Mouse (Mus musculus) CD8-positive naive resting alpha-beta T cell, adult 57 days (primary cell): Measurements from ENCODE around the gene Olfr571. TPM values are rescaled to one million over a fixed set of nuclear protein-coding genes. Genes with fewer than 3 reads are reported as not detected.

Source experiments
- total RNA-seq: library from RNA; stranded (reverse); gene quantifications from one replicate; pipeline ENCODE4 v1.2.4, GENCODE M21; 2023

Gene Olfr571
- total RNA-seq: not detected

GRCm38 (mm10) chr7:102917032-102917875, at the start of gene Olfr571:
Gene Olfr571, minus strand, starts transcription at chr7:102917536.

GRCm38 (mm10) chr7:102962360-102962759, 45.0 kb upstream of the Olfr571 start, which contains the start of gene Olfr576:
Gene Olfr576, plus strand, starts transcription at chr7:102962660.

GRCm38 (mm10) chr7:102958593-102958992, 41.3 kb upstream of the Olfr571 start, which contains the start of gene Olfr575:
Gene Olfr575, minus strand, starts transcription at chr7:102958775.

GRCm38 (mm10) chr7:102948167-102948566, 30.8 kb upstream of the Olfr571 start, which contains the start of gene Olfr574:
Gene Olfr574, plus strand, starts transcription at chr7:102948467.

GRCm38 (mm10) chr7:102942475-102942874, 25.1 kb upstream of the Olfr571 start, which contains the start of gene Olfr573-ps1:
Gene Olfr573-ps1, minus strand, starts transcription at chr7:102942575.

GRCm38 (mm10) chr7:102924109-102924508, 6.8 kb upstream of the Olfr571 start, which contains the start of gene Olfr572:
Gene Olfr572, plus strand, starts transcription at chr7:102924409.

GRCm38 (mm10) chr7:102890782-102891181, 26.6 kb downstream of the Olfr571 start, which contains the start of gene Olfr569:
Gene Olfr569, minus strand, starts transcription at chr7:102890882.

GRCm38 (mm10) chr7:102876822-102877221, 40.5 kb downstream of the Olfr571 start, which contains the start of gene Olfr568:
Gene Olfr568, plus strand, starts transcription at chr7:102877122.

GRCm38 (mm10) chr7:102858665-102859064, 58.7 kb downstream of the Olfr571 start, which contains the start of gene Olfr566:
Gene Olfr566, minus strand, starts transcription at chr7:102858765.

Other genes starting within 250 kb of the Olfr571 start
- gene Trim68, start 230.2 kb downstream of the Olfr571 start, total RNA-seq: 14.1 TPM
- not detected for gene Olfr557, start 221.6 kb downstream of the Olfr571 start, total RNA-seq
- not detected for gene Olfr558, start 215.3 kb downstream of the Olfr571 start, total RNA-seq
- gene Olfr33, start 198.5 kb downstream of the Olfr571 start, total RNA-seq: not detected
- not detected for gene Olfr559, start 190.0 kb downstream of the Olfr571 start, total RNA-seq
- not detected for gene Olfr560, start 158.2 kb downstream of the Olfr571 start, total RNA-seq
- gene Olfr78, start 158.1 kb downstream of the Olfr571 start, total RNA-seq: not detected
- gene Olfr561, start 146.3 kb downstream of the Olfr571 start, total RNA-seq: not detected
- gene Olfr564, start 114.1 kb downstream of the Olfr571 start, total RNA-seq: not detected
- gene Olfr566, start 58.8 kb downstream of the Olfr571 start, total RNA-seq: not detected
- not detected for gene Olfr568, start 40.4 kb downstream of the Olfr571 start, total RNA-seq
- gene Olfr569, start 26.7 kb downstream of the Olfr571 start, total RNA-seq: not detected
- gene Olfr570, start 23.0 kb downstream of the Olfr571 start, total RNA-seq: not detected
- gene Olfr572, start 6.9 kb upstream of the Olfr571 start, total RNA-seq: not detected
- not detected for gene Olfr573-ps1, start 25.0 kb upstream of the Olfr571 start, total RNA-seq
- gene Olfr574, start 30.9 kb upstream of the Olfr571 start, total RNA-seq: not detected
- gene Olfr575, start 41.2 kb upstream of the Olfr571 start, total RNA-seq: not detected
- gene Olfr576, start 45.1 kb upstream of the Olfr571 start, total RNA-seq: not detected
- not detected for gene Olfr577, start 58.4 kb upstream of the Olfr571 start, total RNA-seq
- not detected for gene Olfr578, start 71.8 kb upstream of the Olfr571 start, total RNA-seq
- gene Olfr582, start 120.5 kb upstream of the Olfr571 start, total RNA-seq: not detected
- not detected for gene Olfr583, start 133.8 kb upstream of the Olfr571 start, total RNA-seq
- not detected for gene Olfr584, start 164.3 kb upstream of the Olfr571 start, total RNA-seq
- not detected for gene Olfr585, start 180.2 kb upstream of the Olfr571 start, total RNA-seq
- gene Olfr586, start 208.1 kb upstream of the Olfr571 start, total RNA-seq: not detected
- not detected for gene Olfr588-ps1, start 223.3 kb upstream of the Olfr571 start, total RNA-seq
- not detected for gene Olfr589, start 238.8 kb upstream of the Olfr571 start, total RNA-seq